Mouse (Mus musculus): ENCODE results near the gene Krtap17-1. TPM values are rescaled to one million over a fixed set of nuclear protein-coding genes. Genes with fewer than 3 reads are reported as not detected.

Gene Krtap17-1
- polyA plus RNA-seq, 1 experiment: 0.43 TPM

DNA sequence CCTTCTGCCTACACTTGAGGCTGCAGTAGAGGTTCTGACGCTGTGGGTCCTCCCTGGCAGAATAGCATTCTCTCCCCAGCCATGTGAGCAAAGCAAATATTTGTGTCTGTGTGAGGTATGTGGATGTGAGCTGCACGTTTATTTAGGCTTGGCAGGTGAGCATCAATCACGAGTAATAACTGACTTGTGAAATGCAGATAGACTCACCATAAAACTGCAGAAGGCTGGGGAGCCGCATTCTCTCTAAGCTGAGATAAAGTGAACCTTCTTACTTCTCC lies 529 bp upstream of the Krtap17-1 start:
- 62% methylated on average over 4 of the region's 4 CpGs for WGBS
- Histone ChIP-seq H3K27ac (ENCODE audit: control insufficient read depth, insufficient read depth, low read length) (no peak overlapping the region), H3K4me3 (ENCODE audit: control insufficient read depth, insufficient read depth, low read length) (no peak overlapping the region), H3K4me1 (replicated peaks; ENCODE audit: control insufficient read depth, insufficient read depth, low read length) (no peaks in the 10 kb centered on the region), H3K36me3 (ENCODE audit: control insufficient read depth, insufficient read depth, low read length) (no peaks in the 10 kb centered on the region), H3K27me3 (ENCODE audit: control insufficient read depth, insufficient read depth, low read length) (no peaks in the 10 kb centered on the region; the same call in 1 of the 2 replicates)
- DNase-seq: no peak
- TF ChIP-seq POLR2A (IDR thresholded peaks at IDR 0.05; ENCODE audit: control insufficient read depth, extremely low read depth, insufficient read depth, low read length, poor library complexity) (no peak), CTCF (IDR thresholded peaks at IDR 0.05; ENCODE audit: borderline replicate concordance, control insufficient read depth, extremely low read depth, insufficient read depth, low read length, poor library complexity) (no peak)

GRCm38 (mm10) chr11:99990571-99990970 lies 3.2 kb downstream of the Krtap17-1 start:
- H3K4me1 ChIP-seq (replicated peaks; ENCODE audit: control insufficient read depth, insufficient read depth, low read length): no peaks in the 10 kb centered on the region
- H3K4me3 ChIP-seq (ENCODE audit: control insufficient read depth, insufficient read depth, low read length): no peak overlapping the region
- no peaks in the 10 kb centered on the region for H3K27me3 ChIP-seq (ENCODE audit: control insufficient read depth, insufficient read depth, low read length)
- no peak for DNase-seq
- 91% methylated on average over 3 of the region's 3 CpGs for WGBS
- no peak for TF ChIP-seq POLR2A (IDR thresholded peaks at IDR 0.05; ENCODE audit: control insufficient read depth, extremely low read depth, insufficient read depth, low read length, poor library complexity)
- no peak for TF ChIP-seq CTCF (IDR thresholded peaks at IDR 0.05; ENCODE audit: borderline replicate concordance, control insufficient read depth, extremely low read depth, insufficient read depth, low read length, poor library complexity)
- no peaks in the 10 kb centered on the region for H3K36me3 ChIP-seq (ENCODE audit: control insufficient read depth, insufficient read depth, low read length)
- no peak overlapping the region for H3K27ac ChIP-seq (ENCODE audit: control insufficient read depth, insufficient read depth, low read length)

DNA sequence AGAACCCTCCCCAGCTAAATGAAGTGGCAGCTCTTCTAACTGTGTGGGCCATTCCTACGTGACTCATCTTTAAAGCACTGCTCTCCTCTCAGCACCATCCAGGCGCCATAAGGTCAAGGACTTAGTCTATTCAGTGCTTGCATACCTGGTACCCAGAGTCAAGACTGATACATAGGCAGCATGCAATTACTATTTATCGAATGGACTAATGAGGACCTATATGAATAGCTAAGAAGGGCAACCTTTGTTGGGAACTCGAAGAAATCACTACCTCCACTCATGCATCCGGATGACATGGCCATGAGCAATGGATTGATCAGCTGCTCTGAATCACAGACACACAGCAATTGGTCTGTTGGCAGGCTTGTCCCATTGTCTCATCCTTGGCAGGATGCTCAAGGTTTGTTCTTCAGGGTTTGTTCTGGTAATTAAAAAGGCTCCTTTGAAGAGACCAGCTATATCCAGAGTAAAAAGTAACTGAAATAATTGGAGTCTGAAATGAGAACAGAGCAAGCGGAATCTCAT lies 3.9 kb downstream of the Krtap17-1 start:
- H3K4me3 ChIP-seq (ENCODE audit: control insufficient read depth, insufficient read depth, low read length): no peak overlapping the region
- no peak for TF ChIP-seq POLR2A (IDR thresholded peaks at IDR 0.05; ENCODE audit: control insufficient read depth, extremely low read depth, insufficient read depth, low read length, poor library complexity)
- no peak for TF ChIP-seq CTCF (IDR thresholded peaks at IDR 0.05; ENCODE audit: borderline replicate concordance, control insufficient read depth, extremely low read depth, insufficient read depth, low read length, poor library complexity)
- no peak overlapping the region for H3K27ac ChIP-seq (ENCODE audit: control insufficient read depth, insufficient read depth, low read length)
- H3K36me3 ChIP-seq (ENCODE audit: control insufficient read depth, insufficient read depth, low read length): no peaks in the 10 kb centered on the region
- no peaks in the 10 kb centered on the region for H3K4me1 ChIP-seq (replicated peaks; ENCODE audit: control insufficient read depth, insufficient read depth, low read length)
- 91% methylated on average over 6 of the region's 6 CpGs for WGBS
- no peak for DNase-seq
- H3K27me3 ChIP-seq (ENCODE audit: control insufficient read depth, insufficient read depth, low read length): no peaks in the 10 kb centered on the region

DNA sequence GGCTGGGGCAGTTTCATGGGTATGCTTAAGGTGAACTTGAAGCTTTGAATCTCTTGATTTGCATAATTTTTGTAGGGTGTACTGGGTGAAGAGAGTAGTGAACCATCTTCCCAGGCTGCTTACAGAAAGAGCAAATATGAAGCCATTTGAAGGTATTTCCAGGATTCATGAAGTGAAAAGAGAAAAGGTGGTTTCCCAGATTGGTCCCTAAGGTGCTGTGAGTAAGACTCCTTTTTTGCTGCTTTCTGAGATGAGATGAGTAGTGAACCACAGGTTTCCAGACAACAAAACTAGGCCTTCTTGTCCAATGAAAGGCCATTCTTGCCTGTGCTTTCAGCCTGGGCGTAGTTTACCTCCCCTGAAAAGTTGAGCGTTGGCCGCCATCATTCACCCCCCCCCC lies 5.3 kb downstream of the Krtap17-1 start:
- Histone ChIP-seq H3K4me3 (ENCODE audit: control insufficient read depth, insufficient read depth, low read length) (no peak overlapping the region), H3K36me3 (ENCODE audit: control insufficient read depth, insufficient read depth, low read length) (no peaks in the 10 kb centered on the region), H3K4me1 (replicated peaks; ENCODE audit: control insufficient read depth, insufficient read depth, low read length) (no peaks in the 10 kb centered on the region), H3K27ac (ENCODE audit: control insufficient read depth, insufficient read depth, low read length) (no peak overlapping the region), H3K27me3 (ENCODE audit: control insufficient read depth, insufficient read depth, low read length) (no peaks in the 10 kb centered on the region)
- 94% methylated on average over 3 of the region's 3 CpGs for WGBS
- TF ChIP-seq CTCF (IDR thresholded peaks at IDR 0.05; ENCODE audit: borderline replicate concordance, control insufficient read depth, extremely low read depth, insufficient read depth, low read length, poor library complexity): no peak
- TF ChIP-seq POLR2A (IDR thresholded peaks at IDR 0.05; ENCODE audit: control insufficient read depth, extremely low read depth, insufficient read depth, low read length, poor library complexity): no peak
- no peak for DNase-seq

DNA sequence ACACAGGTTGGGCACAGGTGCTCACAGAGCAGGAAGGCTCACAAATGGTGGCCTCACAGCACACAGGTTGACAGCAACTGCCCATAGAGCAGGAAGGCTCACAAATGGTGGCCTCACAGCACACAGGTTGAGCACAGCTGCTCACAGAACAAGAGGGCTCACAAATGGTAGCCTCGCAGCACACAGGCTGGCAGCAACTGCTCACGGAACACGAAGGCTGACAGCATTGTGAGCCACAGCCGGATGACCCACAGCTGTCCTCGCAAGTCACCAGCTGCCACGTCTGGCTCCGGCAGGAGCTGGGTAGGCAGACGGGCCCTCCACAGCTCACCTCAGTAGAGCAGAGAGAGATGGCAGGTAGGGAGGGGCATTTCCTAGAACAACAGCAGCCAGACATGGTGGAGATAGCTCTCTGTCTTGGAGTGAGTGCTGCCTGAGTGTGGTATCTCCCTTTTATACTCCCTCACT lies 7.6 kb downstream of the Krtap17-1 start, which contains the start of gene Krtap16-1:
TSS of gene Krtap16-1 (minus strand) at position 418 of the 468 bp plus-strand sequence.
- H3K4me3 ChIP-seq (ENCODE audit: control insufficient read depth, insufficient read depth, low read length): no peak within 1 kb of the TSS
- 92% methylated on average over 8 of the region's 8 CpGs for WGBS

GRCm38 (mm10) chr11:99985291-99986092 lies 8.3 kb downstream of the Krtap17-1 start:
- no peak overlapping the region for H3K27ac ChIP-seq (ENCODE audit: control insufficient read depth, insufficient read depth, low read length)
- TF ChIP-seq CTCF (IDR thresholded peaks at IDR 0.05; ENCODE audit: borderline replicate concordance, control insufficient read depth, extremely low read depth, insufficient read depth, low read length, poor library complexity): no peak
- no peak for DNase-seq
- H3K36me3 ChIP-seq (ENCODE audit: control insufficient read depth, insufficient read depth, low read length): no peaks in the 10 kb centered on the region
- no peak overlapping the region for H3K4me3 ChIP-seq (ENCODE audit: control insufficient read depth, insufficient read depth, low read length)
- no peaks in the 10 kb centered on the region for H3K4me1 ChIP-seq (replicated peaks; ENCODE audit: control insufficient read depth, insufficient read depth, low read length)
- H3K27me3 ChIP-seq (ENCODE audit: control insufficient read depth, insufficient read depth, low read length): no peaks in the 10 kb centered on the region
- 85% methylated on average over 20 of the region's 20 CpGs for WGBS

More for the DNA sequence above, 7.6 kb downstream of the Krtap17-1 start, which contains the start of gene Krtap16-1:
- H3K4me1 ChIP-seq (replicated peaks; ENCODE audit: control insufficient read depth, insufficient read depth, low read length): no peaks in the 10 kb centered on the region
- DNase-seq: no peak
- no peak for TF ChIP-seq POLR2A (IDR thresholded peaks at IDR 0.05; ENCODE audit: control insufficient read depth, extremely low read depth, insufficient read depth, low read length, poor library complexity)
- no peak for TF ChIP-seq CTCF (IDR thresholded peaks at IDR 0.05; ENCODE audit: borderline replicate concordance, control insufficient read depth, extremely low read depth, insufficient read depth, low read length, poor library complexity)
- H3K36me3 ChIP-seq (ENCODE audit: control insufficient read depth, insufficient read depth, low read length): no peaks in the 10 kb centered on the region
- H3K27me3 ChIP-seq (ENCODE audit: control insufficient read depth, insufficient read depth, low read length): no peaks in the 10 kb centered on the region
- H3K27ac ChIP-seq (ENCODE audit: control insufficient read depth, insufficient read depth, low read length): no peak within 1 kb of the TSS
